Mouse (Mus musculus) spleen, adult 2 months (tissue): ENCODE data around the gene Zfp335.

ENCODE experiments used
- CTCF ChIP-seq: fragments of 200-500 bp; IDR thresholded peaks from 2 replicates; pipeline ENCODE4 v1.5.1; 2011; ENCODE audit warnings: mild to moderate bottlenecking, inconsistent platforms; ENCODE audit not compliant: insufficient read depth, insufficient read length, insufficient replicate concordance; ENCODE audit errors: extremely low read depth
- POLR2A ChIP-seq: fragments of 200-500 bp; IDR thresholded peaks from 2 replicates; pipeline ENCODE4 v1.6.1; 2011; ENCODE audit warnings: low read depth, low read length, inconsistent platforms

GRCm38 (mm10) chr2:164940140-164940830, 28.7 kb upstream of the Zfp335 start, which contains the start of gene Mmp9:
- no peak for TF ChIP-seq CTCF
- no peak for TF ChIP-seq POLR2A
